Mouse (Mus musculus): ENCODE results near the gene Tsc22d3. TPM values are rescaled to one million over a fixed set of nuclear protein-coding genes. Genes with fewer than 3 reads are reported as not detected.

Gene Tsc22d3
- polyA plus RNA-seq, 1 experiment from 2014 or later: 184 TPM

DNA sequence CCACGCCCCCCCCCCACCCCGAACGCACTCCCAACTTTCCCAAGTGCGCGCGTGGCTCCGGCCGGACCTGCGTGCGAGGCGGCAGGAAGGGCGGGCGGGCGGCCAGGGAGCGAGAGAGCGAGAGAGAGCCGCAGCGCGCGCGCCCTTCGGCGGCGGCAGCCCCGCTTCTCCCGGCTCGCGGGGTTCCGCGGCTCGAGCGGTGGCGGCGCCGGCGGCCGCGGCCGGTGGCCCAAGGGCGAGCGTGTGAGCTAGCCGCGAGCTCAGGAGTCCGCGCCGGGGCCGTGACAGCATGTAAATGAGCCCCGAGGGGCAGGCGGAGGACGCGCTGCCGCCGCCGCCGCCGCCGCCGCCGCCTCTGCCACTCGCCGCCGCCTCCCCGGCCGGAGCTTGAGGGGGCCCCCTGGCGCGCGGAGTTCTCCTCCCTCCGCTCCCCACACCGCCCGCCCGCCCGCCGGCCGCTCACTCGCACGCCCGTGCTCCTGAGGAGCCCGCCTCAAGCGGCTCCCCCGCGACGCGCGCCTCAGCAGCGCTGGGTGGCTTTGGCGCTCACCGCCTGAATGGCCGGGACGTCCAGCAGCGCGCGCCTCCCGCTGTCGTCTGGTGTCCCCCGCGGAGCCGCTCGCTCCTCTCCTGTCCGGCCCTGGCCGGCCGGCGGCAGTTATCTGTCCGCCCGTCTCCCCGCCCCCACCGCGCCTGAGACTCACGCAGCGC lies 1.5 kb downstream of the Tsc22d3 start:
- H3K9me3 ChIP-seq (replicated peaks; ENCODE audit: control insufficient read depth, low read length): no peaks in the 10 kb centered on the region
- peak; percentile 76 for ATAC-seq (replicated peaks; ENCODE audit: insufficient number of reproducible peaks, low FRiP score, low TSS enrichment)
- H3K4me2 ChIP-seq: peak overlapping the region; percentile 76
- peak overlapping the region; percentile 31; the same call in 1 of the 2 replicates for H3K9ac ChIP-seq (ENCODE audit: low read depth, low read length)
- peak overlapping the region; percentile 32 for H3K27ac ChIP-seq (ENCODE audit: low read depth, low read length)
- H3K4me1 ChIP-seq (ENCODE audit: control insufficient read depth, insufficient read depth, low read length): no peaks in the 10 kb centered on the region
- peak overlapping the region; percentile 51 for H3K4me3 ChIP-seq (ENCODE audit: low read depth, low read length)
- WGBS (ENCODE audit: insufficient replicate concordance): 13% methylated on average over 28 of the region's 109 CpGs
- peaks cover 21% of the 10 kb centered on the region for H3K27me3 ChIP-seq (ENCODE audit: control insufficient read depth, insufficient read depth, low read length)
- H3K36me3 ChIP-seq (ENCODE audit: control insufficient read depth, insufficient read depth, low read length): no peaks in the 10 kb centered on the region

GRCm38 (mm10) chrX:140598194-140598849 lies 2.1 kb downstream of the Tsc22d3 start:
- H3K27ac ChIP-seq (ENCODE audit: low read depth, low read length): peak overlapping the region; percentile 32
- H3K9me3 ChIP-seq (replicated peaks; ENCODE audit: control insufficient read depth, low read length): no peaks in the 10 kb centered on the region
- H3K4me2 ChIP-seq: peak overlapping the region; percentile 76
- WGBS (ENCODE audit: insufficient replicate concordance): 19% methylated on average over 29 of the region's 48 CpGs
- ATAC-seq (replicated peaks; ENCODE audit: insufficient number of reproducible peaks, low FRiP score, low TSS enrichment): peak; percentile 46
- H3K27me3 ChIP-seq (ENCODE audit: control insufficient read depth, insufficient read depth, low read length): peaks cover 21% of the 10 kb centered on the region
- H3K4me3 ChIP-seq (ENCODE audit: low read depth, low read length): peak overlapping the region; percentile 51
- peak overlapping the region; percentile 31; the same call in 1 of the 2 replicates for H3K9ac ChIP-seq (ENCODE audit: low read depth, low read length)
- no peaks in the 10 kb centered on the region for H3K36me3 ChIP-seq (ENCODE audit: control insufficient read depth, insufficient read depth, low read length)
- no peaks in the 10 kb centered on the region for H3K4me1 ChIP-seq (ENCODE audit: control insufficient read depth, insufficient read depth, low read length)

- no peak for ATAC-seq (replicated peaks; ENCODE audit: insufficient number of reproducible peaks, low FRiP score, low TSS enrichment)
These were observed 9.3 kb downstream of the Tsc22d3 start for GRCm38 (mm10) chrX:140591176-140591575.

GRCm38 (mm10) chrX:140590142-140590541 lies 10.3 kb downstream of the Tsc22d3 start:
- Histone ChIP-seq H3K4me3 (ENCODE audit: low read depth, low read length) (no peak overlapping the region), H3K36me3 (ENCODE audit: control insufficient read depth, insufficient read depth, low read length) (no peaks in the 10 kb centered on the region), H3K27ac (ENCODE audit: low read depth, low read length) (no peak overlapping the region), H3K4me1 (ENCODE audit: control insufficient read depth, insufficient read depth, low read length) (no peaks in the 10 kb centered on the region), H3K27me3 (ENCODE audit: control insufficient read depth, insufficient read depth, low read length) (no peaks in the 10 kb centered on the region), H3K4me2 (no peak overlapping the region), H3K9me3 (replicated peaks; ENCODE audit: control insufficient read depth, low read length) (no peaks in the 10 kb centered on the region), H3K9ac (ENCODE audit: low read depth, low read length) (no peak overlapping the region)
- ATAC-seq (replicated peaks; ENCODE audit: insufficient number of reproducible peaks, low FRiP score, low TSS enrichment): no peak
- 61% methylated on average over 2 of the region's 2 CpGs for WGBS (ENCODE audit: insufficient replicate concordance)

More at GRCm38 (mm10) chrX:140591176-140591575, 9.3 kb downstream of the Tsc22d3 start:
- H3K4me2 ChIP-seq: no peak overlapping the region
- no peaks in the 10 kb centered on the region for H3K36me3 ChIP-seq (ENCODE audit: control insufficient read depth, insufficient read depth, low read length)
- H3K9me3 ChIP-seq (replicated peaks; ENCODE audit: control insufficient read depth, low read length): no peaks in the 10 kb centered on the region
- H3K4me1 ChIP-seq (ENCODE audit: control insufficient read depth, insufficient read depth, low read length): no peaks in the 10 kb centered on the region
- H3K9ac ChIP-seq (ENCODE audit: low read depth, low read length): no peak overlapping the region
- H3K4me3 ChIP-seq (ENCODE audit: low read depth, low read length): no peak overlapping the region
- WGBS (ENCODE audit: insufficient replicate concordance): 69% methylated on average over 3 of the region's 3 CpGs
- no peaks in the 10 kb centered on the region for H3K27me3 ChIP-seq (ENCODE audit: control insufficient read depth, insufficient read depth, low read length)
- H3K27ac ChIP-seq (ENCODE audit: low read depth, low read length): no peak overlapping the region

DNA sequence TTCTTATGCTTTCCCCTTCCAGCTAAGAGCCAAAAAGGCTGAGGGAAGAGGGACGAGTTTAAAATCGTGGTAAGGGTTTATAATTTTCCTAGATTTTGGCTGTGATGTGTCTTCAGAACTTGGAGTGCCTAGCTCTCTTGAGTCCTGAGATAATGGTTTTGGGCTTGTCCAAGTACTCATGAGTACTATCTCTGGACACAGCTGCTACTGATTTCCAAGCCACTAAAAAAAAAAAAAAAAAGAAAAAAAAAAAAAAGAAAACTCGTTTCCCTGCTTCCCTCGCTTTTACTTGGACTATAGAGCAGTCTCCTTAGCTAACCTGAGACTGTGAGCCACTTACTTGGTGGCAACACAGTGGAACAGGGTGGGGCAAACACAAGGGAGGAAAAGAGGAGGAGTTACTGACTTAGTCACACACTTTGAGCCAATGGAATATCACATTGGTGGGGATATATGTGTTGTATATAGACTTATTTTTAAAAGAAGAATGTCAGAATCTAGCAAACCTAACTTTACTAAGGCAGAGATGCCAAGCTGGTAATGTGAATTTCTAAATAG lies 11.2 kb downstream of the Tsc22d3 start:
- H3K4me2 ChIP-seq: no peak overlapping the region
- H3K9ac ChIP-seq (ENCODE audit: low read depth, low read length): no peak overlapping the region
- no peak overlapping the region for H3K27ac ChIP-seq (ENCODE audit: low read depth, low read length)
- H3K36me3 ChIP-seq (ENCODE audit: control insufficient read depth, insufficient read depth, low read length): no peaks in the 10 kb centered on the region
- ATAC-seq (replicated peaks; ENCODE audit: insufficient number of reproducible peaks, low FRiP score, low TSS enrichment): no peak
- no peaks in the 10 kb centered on the region for H3K27me3 ChIP-seq (ENCODE audit: control insufficient read depth, insufficient read depth, low read length)
- no peaks in the 10 kb centered on the region for H3K4me1 ChIP-seq (ENCODE audit: control insufficient read depth, insufficient read depth, low read length)
- no peaks in the 10 kb centered on the region for H3K9me3 ChIP-seq (replicated peaks; ENCODE audit: control insufficient read depth, low read length)
- 68% methylated on average over 4 of the region's 4 CpGs for WGBS (ENCODE audit: insufficient replicate concordance)
- no peak overlapping the region for H3K4me3 ChIP-seq (ENCODE audit: low read depth, low read length)

- 80% methylated on average over 5 of the region's 5 CpGs for WGBS (ENCODE audit: insufficient replicate concordance)
- no peaks in the 10 kb centered on the region; the same call in 1 of the 2 replicates for H3K27me3 ChIP-seq (ENCODE audit: control insufficient read depth, insufficient read depth, low read length)
- H3K9ac ChIP-seq (ENCODE audit: low read depth, low read length): no peak overlapping the region
- no peak for ATAC-seq (replicated peaks; ENCODE audit: insufficient number of reproducible peaks, low FRiP score, low TSS enrichment)
- H3K9me3 ChIP-seq (replicated peaks; ENCODE audit: control insufficient read depth, low read length): no peaks in the 10 kb centered on the region
- no peaks in the 10 kb centered on the region for H3K36me3 ChIP-seq (ENCODE audit: control insufficient read depth, insufficient read depth, low read length)
- no peaks in the 10 kb centered on the region for H3K4me1 ChIP-seq (ENCODE audit: control insufficient read depth, insufficient read depth, low read length)
- H3K4me2 ChIP-seq: no peak overlapping the region
- H3K27ac ChIP-seq (ENCODE audit: low read depth, low read length): no peak overlapping the region
- H3K4me3 ChIP-seq (ENCODE audit: low read depth, low read length): no peak overlapping the region
These were observed 11.9 kb downstream of the Tsc22d3 start for GRCm38 (mm10) chrX:140588534-140588933.

DNA sequence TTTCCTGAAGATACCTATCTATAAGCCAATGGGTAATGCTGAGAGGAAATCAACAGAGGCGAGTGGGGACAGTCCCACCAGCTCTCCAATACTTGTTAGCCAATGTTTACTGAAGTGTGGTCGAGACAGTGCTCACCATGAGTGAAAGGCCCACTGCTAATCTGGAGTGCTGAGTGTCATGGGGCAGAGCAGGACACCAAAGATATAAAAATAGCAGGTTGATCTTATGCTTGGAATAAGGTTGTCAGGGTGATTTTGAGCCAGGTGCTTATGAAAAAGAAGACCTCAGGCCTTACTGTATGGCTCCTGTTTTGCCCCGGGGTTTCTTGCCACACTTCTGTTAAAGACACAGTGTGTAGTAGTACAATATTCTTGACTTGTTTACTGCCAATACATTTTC lies 20.0 kb downstream of the Tsc22d3 start:
- Histone ChIP-seq H3K4me2 (no peak overlapping the region), H3K36me3 (ENCODE audit: control insufficient read depth, insufficient read depth, low read length) (no peaks in the 10 kb centered on the region), H3K9ac (ENCODE audit: low read depth, low read length) (no peak overlapping the region), H3K4me1 (ENCODE audit: control insufficient read depth, insufficient read depth, low read length) (no peaks in the 10 kb centered on the region), H3K4me3 (ENCODE audit: low read depth, low read length) (no peak overlapping the region), H3K9me3 (replicated peaks; ENCODE audit: control insufficient read depth, low read length) (no peaks in the 10 kb centered on the region), H3K27ac (ENCODE audit: low read depth, low read length) (no peak overlapping the region), H3K27me3 (ENCODE audit: control insufficient read depth, insufficient read depth, low read length) (peaks cover 14% of the 10 kb centered on the region; the same call in 1 of the 2 replicates)
- ATAC-seq (replicated peaks; ENCODE audit: insufficient number of reproducible peaks, low FRiP score, low TSS enrichment): no peak
- WGBS (ENCODE audit: insufficient replicate concordance): 46% methylated on average over 3 of the region's 3 CpGs

DNA sequence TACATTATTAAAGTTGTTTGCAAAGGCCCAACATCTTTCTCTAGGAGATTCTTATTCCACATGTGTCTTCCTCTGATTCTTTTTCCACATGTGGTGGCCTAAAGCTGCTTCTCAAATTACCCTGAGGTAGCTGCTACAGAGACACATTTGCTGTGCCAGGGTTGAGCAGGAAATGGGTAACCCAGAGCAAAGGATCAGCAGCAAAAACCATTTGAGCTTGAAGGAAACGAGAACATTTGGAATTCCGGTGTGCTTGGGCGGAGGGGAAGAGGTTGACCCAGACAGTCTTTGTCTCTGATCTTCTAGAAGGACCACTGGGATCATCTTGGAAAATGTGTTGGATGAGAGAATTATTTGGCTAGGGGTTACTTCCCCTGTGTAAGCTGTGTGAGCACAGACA lies 24.8 kb downstream of the Tsc22d3 start:
- 77% methylated on average over 3 of the region's 3 CpGs for whole genome bisulfite sequencing (ENCODE audit: insufficient replicate concordance)
- H3K27ac ChIP-seq (ENCODE audit: low read depth, low read length): no peak overlapping the region

More for the DNA sequence above, 24.8 kb downstream of the Tsc22d3 start:
- Histone ChIP-seq H3K4me1 (ENCODE audit: control insufficient read depth, insufficient read depth, low read length) (no peaks in the 10 kb centered on the region), H3K9me3 (replicated peaks; ENCODE audit: control insufficient read depth, low read length) (no peaks in the 10 kb centered on the region), H3K27me3 (ENCODE audit: control insufficient read depth, insufficient read depth, low read length) (0 out of 2 replicates have a peak, but pooled peaks cover 6% of the 10 kb centered on the region), H3K36me3 (ENCODE audit: control insufficient read depth, insufficient read depth, low read length) (no peaks in the 10 kb centered on the region), H3K4me2 (no peak overlapping the region), H3K9ac (ENCODE audit: low read depth, low read length) (no peak overlapping the region), H3K4me3 (ENCODE audit: low read depth, low read length) (no peak overlapping the region)
- ATAC-seq (replicated peaks; ENCODE audit: insufficient number of reproducible peaks, low FRiP score, low TSS enrichment): no peak

All from heart, embryonic 11.5 days (tissue).